Mouse (Mus musculus) v-Abl transformed pro-B cells (cell line): ENCODE results near the gene Slc22a13.

Experiments used
- in situ Hi-C, 2 experiments: fragments of 400-800 bp; cut with MboI; formaldehyde crosslinking; loops; one replicate each; pipeline ENCODE4 v1.15.1; 2025; ENCODE audit not compliant: unreplicated experiment in 2 of 2

Gene Slc22a13

DNA sequence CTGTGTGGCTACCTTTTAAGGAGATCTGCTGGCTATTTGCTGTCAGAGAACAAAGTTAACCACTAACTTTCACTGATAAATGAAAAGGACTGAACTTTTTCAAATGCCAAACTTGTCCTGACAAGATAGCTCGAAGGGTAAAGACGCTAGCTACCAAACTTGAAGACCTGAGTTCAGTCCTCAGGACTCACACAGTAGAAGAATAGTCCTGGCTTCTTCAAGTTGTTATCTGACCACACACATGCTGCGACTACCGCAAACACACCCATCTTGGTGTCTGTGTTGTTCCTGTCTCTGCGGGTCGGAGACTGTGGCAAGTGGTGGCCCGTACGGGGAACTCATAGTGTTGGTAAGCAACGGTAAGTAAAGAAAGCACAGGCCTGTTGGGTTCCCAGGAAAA is 5.3 kb downstream of the Slc22a13 start:
- in situ Hi-C loops: no loop called here

- in situ Hi-C loops: no loop called here
Measured at GRCm38 (mm10) chr9:119201653-119202052, 7.2 kb downstream of the Slc22a13 start.

GRCm38 (mm10) chr9:119199151-119199861 is 9.6 kb downstream of the Slc22a13 start:
- in situ Hi-C loops: no loop called here

DNA sequence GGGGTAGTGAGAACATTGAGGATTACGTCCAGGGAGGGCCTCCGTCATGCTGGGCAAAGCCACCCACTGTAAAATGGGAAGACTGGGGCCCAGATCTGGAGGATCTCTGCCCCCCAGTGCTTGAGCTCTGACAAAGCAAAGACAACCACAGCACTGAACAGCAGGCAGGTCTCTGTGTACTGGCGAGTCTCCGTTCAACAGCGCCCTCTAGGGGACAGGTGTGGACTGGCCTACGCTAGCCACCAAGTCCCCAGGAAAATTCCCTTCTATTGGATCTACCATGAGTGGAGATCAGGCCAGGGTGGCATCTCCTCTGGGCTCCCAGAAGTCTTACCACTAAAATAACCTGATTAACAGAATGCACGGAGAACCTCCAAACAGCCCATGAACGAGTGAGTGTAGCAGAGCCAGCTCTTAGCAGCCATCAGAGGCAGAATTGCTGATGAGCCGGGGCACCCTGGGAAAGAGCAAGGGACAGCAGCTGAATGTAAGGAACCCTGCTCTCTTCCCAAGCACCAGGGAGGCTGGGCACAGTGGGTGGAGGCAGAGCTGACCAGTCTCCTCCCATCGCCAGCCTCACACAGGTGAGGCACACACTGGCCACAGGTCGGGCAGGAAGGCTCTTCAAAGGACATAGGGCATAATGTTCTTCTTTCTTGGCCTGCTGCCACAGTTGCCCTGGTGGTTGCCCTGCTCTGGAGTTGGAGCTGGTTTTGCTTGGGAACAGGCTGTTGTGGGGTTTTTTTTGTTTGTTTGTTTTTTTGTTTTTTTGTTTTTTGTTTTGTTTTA is 16.5 kb downstream of the Slc22a13 start:
- in situ Hi-C loops: no loop called here

GRCm38 (mm10) chr9:119181241-119181728 is 27.6 kb downstream of the Slc22a13 start:
- in situ Hi-C loops: no loop called here

- in situ Hi-C loops: no loop called here
Measured at GRCm38 (mm10) chr9:119179292-119179691, 29.6 kb downstream of the Slc22a13 start.

DNA sequence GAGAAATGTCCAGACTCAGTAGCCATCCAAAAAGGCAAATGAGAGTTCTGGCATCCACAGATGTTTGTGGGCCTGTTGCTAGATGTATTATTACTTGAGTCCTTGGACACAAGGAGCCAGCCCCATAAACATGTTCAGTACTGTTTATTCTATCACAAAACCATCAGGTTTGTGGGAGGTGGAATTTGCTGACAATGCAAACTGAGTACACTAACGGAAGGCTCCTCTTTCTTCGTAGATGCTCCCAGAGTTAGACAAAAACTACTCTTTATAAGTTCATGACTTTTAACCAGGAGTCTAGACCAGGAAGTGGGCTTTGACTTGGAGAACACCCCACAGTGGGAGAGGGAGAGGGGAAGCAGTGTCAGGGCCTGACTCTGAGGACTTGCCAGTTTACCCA is 41.3 kb downstream of the Slc22a13 start:
- in situ Hi-C loops: loop anchor here in 1 of 2 experiments (25.0 kb wide), 1 partner anchor 420 kb away; the partner anchor contains the start of gene Scn5a

DNA sequence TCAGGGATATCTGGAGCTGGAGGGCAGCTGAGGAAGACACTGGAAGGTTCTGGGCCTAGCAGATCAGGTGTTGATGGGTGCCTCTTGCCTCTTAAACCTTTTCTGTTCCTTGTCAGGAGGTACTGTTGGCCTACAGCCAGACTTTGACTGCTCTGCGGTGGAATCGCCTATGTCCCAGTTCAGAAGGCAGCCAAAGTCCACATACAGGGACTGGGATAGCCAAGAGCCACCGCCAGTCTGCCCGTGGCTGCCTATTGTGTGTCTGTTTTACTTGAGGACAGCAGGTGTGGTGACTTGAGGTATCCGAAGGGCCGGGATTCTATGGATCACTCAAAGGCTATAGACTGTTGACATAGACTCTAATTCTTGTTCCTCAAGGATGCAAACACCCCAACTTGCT is 43.4 kb downstream of the Slc22a13 start:
- in situ Hi-C loops: loop anchor here in 1 of 2 experiments (25.0 kb wide), 1 partner anchor 422 kb away; the partner anchor contains the start of gene Scn5a

GRCm38 (mm10) chr9:119164743-119165142 is 44.2 kb downstream of the Slc22a13 start:
- in situ Hi-C loops: loop anchor here in 1 of 2 experiments (25.0 kb wide), 1 partner anchor 423 kb away; the partner anchor contains the start of gene Scn5a

DNA sequence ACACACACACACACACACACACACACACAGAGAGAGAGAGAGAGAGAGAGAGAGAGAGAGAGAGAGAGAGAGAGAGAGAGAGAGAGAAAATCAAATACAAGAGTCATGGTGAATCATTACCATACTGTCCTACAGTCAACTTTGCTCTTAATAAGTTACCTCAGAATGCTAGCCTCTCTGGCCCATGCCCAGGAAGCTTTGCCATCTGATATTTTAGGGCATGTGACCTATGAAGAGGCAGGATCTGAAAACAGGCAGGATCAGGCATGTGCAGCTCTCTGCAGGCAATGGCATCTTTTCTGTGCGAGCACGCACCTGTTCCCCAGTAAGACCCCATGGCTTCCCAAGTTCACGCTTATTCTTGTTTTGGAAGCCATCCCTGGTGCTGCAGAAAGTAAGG is 48.2 kb downstream of the Slc22a13 start:
- in situ Hi-C loops: loop anchor here in 1 of 2 experiments (25.0 kb wide), 1 partner anchor 427 kb away; the partner anchor contains the start of gene Scn5a

DNA sequence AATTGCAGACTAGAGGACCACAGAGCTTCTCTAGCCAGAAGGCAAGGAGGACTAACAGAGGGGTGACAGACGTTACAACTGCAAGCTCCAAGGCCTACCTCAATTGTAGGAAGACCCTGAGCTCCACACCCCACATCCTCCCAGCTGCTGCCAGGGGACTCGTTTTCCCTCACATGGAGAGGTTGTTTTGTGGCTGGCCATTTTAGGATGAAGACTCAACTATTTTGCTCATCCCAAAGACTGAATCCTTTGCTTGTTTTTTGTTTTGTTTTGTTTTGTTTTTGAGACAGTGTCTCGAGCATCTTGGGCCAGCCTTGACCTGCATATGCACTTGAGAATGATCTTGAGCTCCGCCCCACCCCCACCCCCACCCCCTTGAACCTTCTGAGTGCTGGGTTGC is 50.0 kb downstream of the Slc22a13 start, which contains the start of gene Gm47289:
TSS of gene Gm47289 (plus strand) at position 301 of the 400 bp plus-strand sequence.
- in situ Hi-C loops: loop anchor here in 1 of 2 experiments (10.0 to 25.0 kb wide), 2 partner anchors 206 to 428 kb away; partner anchors contain the start of genes Scn5a and Slc22a14

DNA sequence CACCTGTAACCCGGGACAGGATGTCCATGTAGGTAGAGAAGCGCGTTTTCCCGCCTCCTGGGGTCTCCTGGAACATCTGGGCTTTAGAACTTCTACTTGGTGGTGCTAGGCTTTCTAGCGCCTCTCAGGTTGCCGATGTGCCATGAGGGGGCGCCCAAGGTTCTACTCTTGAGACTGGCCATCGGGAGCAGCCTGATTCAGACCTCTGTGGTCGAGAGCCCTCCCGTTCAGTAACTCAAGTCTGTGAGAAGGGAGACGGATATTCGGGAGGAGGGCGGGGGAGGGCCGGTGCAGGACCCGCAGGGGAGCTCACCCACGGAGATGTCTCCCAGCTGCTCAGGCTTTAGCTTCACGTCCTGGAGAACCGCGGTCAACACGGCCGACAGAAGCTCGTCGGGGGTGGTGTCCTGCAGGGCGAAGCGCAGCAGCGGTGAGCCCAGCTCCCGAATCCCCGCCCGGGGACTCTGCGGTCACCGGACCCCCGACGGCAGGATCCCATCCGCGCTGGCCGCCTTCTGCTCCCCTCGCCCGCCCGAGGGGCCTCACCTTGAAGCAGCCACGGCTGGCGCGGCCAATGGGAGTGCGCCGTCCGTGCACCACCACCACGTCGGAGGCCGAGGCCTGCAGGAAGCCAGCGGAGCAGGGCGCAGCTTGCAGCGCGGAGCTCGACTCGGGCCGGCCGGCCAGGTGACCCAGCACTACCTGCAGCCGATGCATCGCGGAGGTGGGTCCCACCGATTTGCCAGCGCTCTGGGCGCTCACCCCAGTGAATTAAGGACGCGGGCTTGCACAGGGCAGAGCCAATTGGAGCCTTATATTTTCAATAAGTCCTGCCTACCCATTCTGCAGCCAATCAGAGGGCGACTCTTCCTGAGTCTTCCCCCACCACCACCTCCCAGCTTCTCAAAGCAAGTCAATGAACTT is 52.4 kb downstream of the Slc22a13 start, which contains the start of gene Acaa1b:
TSS of gene Acaa1b (minus strand) at position 816 of the 924 bp plus-strand sequence.
- in situ Hi-C loops: loop anchor here in 1 of 2 experiments (10.0 to 25.0 kb wide), 2 partner anchors 208 to 431 kb away; partner anchors contain the start of genes Scn5a and Slc22a14

DNA sequence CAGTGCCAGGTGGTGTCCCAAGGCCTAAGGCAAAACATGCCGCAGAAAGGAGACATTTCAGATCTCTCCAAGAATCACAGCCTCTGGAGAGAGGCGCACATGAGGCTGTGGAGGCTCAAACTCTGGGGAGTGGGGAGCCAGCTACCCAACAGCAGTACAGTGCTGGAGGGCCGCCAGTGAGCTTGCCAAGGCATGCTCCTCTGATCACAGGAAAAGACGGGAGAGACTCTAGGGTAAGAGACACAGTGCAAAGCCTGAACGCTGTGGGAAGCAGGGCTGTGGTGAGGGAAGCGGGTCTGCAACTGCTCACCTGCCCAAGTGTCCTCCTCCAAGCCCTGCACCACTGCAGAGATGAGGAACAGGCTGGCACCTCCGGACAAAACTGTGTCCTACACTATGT is 53.1 kb downstream of the Slc22a13 start:
- in situ Hi-C loops: loop anchor here in 1 of 2 experiments (10.0 to 25.0 kb wide), 2 partner anchors 209 to 431 kb away; partner anchors contain the start of genes Scn5a and Slc22a14

DNA sequence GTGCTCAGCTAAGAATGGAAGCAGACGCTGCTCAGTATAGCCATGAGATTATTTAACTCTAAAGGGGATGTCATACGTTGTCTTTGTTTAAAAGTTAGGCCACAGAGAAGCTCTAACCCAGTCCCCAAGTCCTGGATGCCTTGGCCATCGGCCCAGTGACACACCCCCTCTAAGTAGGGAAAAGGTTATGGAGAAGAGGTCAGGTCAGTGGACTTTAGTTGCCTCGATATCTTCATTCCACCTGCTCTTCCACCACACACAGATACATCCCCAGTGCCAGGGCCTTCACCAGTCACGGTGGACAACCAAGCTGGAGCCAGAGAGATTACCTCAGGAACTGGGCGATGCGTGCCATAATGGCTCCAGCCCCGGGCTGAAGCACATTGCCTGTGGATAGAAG is 53.5 kb downstream of the Slc22a13 start:
- in situ Hi-C loops: loop anchor here in 1 of 2 experiments (10.0 to 25.0 kb wide), 2 partner anchors 209 to 432 kb away; partner anchors contain the start of genes Scn5a and Slc22a14

GRCm38 (mm10) chr9:119151751-119152150 is 57.1 kb downstream of the Slc22a13 start:
- in situ Hi-C loops: loop anchor here in 1 of 2 experiments (10.0 to 25.0 kb wide), 2 partner anchors 213 to 436 kb away; partner anchors contain the start of genes Scn5a and Slc22a14

DNA sequence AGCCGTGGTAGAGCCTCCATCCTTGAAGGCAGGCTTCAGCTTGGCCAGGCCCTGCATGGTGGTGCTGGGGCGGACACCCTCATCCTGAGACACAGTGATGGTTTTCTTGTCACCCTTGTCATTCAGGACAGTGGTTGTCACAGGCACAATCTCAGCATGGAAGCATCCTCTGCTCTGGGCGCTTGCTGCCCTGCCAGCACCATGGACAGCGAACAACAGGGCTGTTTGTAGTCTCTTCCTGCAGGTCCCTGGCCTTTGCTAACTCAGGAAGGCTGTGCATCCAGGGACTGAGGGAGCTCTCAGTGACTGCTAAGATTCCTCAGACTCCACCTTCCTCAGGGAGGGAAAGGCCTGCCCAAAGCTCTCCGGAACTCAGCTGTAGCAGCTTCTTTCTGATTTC is 59.3 kb downstream of the Slc22a13 start:
- in situ Hi-C loops: no loop called here

- in situ Hi-C loops: no loop called here
Measured at GRCm38 (mm10) chr9:119146098-119146770, 62.7 kb downstream of the Slc22a13 start.

- in situ Hi-C loops: no loop called here
Measured at GRCm38 (mm10) chr9:119145638-119146037, 63.3 kb downstream of the Slc22a13 start.

GRCm38 (mm10) chr9:119145137-119145536 is 63.8 kb downstream of the Slc22a13 start:
- in situ Hi-C loops: no loop called here
